Mouse (Mus musculus) CH12.LX (cell line): ENCODE measurements around the gene Thrsp. TPM values are rescaled to one million over a fixed set of nuclear protein-coding genes. Genes with fewer than 3 reads are reported as not detected.

ENCODE experiments used
- DNase-seq: peaks from one replicate; pipeline ENCODE4 v3.0.0-alpha.2; 2013; ENCODE audit errors: extremely low read depth
- H3K27ac ChIP-seq: 2 replicates; pipeline ENCODE4 v1.5.1; 2012; ENCODE audit warnings: low read depth, mild to moderate bottlenecking, control low read depth, moderate library complexity; ENCODE audit not compliant: insufficient read depth
- H3K27me3 ChIP-seq: replicated peaks from 2 replicates; pipeline ENCODE3; 2012; ENCODE audit warnings: inconsistent platforms
- H3K36me3 ChIP-seq, 2 experiments: replicated peaks in 1 of 2; 2 replicates each; pipeline versions ENCODE3 to v1.6.1; 2012; ENCODE audit warnings: inconsistent platforms in 1 of 2, low read length in 1 of 2, mild to moderate bottlenecking in 1 of 2, mixed read lengths in 1 of 2, moderate library complexity in 1 of 2; ENCODE audit not compliant: control insufficient read depth in 1 of 2, insufficient read depth in 1 of 2
- H3K4me1 ChIP-seq, 2 experiments: 2 replicates each; pipeline ENCODE4 v1.6.1; 2012; ENCODE audit warnings: inconsistent platforms in 1 of 2, moderate library complexity in 1 of 2; ENCODE audit not compliant: insufficient read depth in 2 of 2, control insufficient read depth in 1 of 2
- H3K4me2 ChIP-seq: 2 replicates; pipeline ENCODE4 v1.6.1; 2012; ENCODE audit warnings: low read depth, mild to moderate bottlenecking, control low read depth; ENCODE audit not compliant: poor library complexity, insufficient read depth, severe bottlenecking
- H3K4me3 ChIP-seq, 3 experiments: fragments of 150-350 bp in 1 of 3; sonication (generic) in 1 of 3; replicated peaks in 1 of 3; 2 replicates each; pipeline versions ENCODE3 to v1.5.1; 2011 to 2012; ENCODE audit warnings: low read depth in 2 of 3, low read length in 2 of 3, mild to moderate bottlenecking in 2 of 3, moderate library complexity in 2 of 3, control low read depth in 1 of 3, improper control_type of control experiment in 1 of 3, inconsistent platforms in 1 of 3, mixed read lengths in 1 of 3; ENCODE audit not compliant: poor library complexity in 1 of 3
- H3K79me2 ChIP-seq: replicated peaks from 2 replicates; pipeline ENCODE4 v1.6.1; 2012; ENCODE audit warnings: mild to moderate bottlenecking, moderate library complexity; ENCODE audit not compliant: control insufficient read depth, poor library complexity, insufficient read depth, severe bottlenecking; ENCODE audit errors: extremely low read depth
- H3K9ac ChIP-seq: 2 replicates; pipeline ENCODE4 v1.6.1; 2012; ENCODE audit warnings: low read depth, mild to moderate bottlenecking, control low read depth, moderate library complexity; ENCODE audit not compliant: insufficient read depth
- H3K9me3 ChIP-seq: replicated peaks from 2 replicates; pipeline ENCODE3; 2012; ENCODE audit warnings: low read length, inconsistent platforms, mixed read lengths
- BHLHE40 ChIP-seq: IDR thresholded peaks from 2 replicates; pipeline ENCODE4 v1.6.1; 2011; ENCODE audit warnings: mild to moderate bottlenecking, low read depth, low read length, improper control_type of control experiment
- ELF1 ChIP-seq: IDR thresholded peaks from 2 replicates; pipeline ENCODE4 v1.6.1; 2014; ENCODE audit warnings: low read depth, mild to moderate bottlenecking, inconsistent platforms, low read length, improper control_type of control experiment
- EP300 ChIP-seq: IDR thresholded peaks from 2 replicates; pipeline ENCODE4 v1.6.1; 2011; ENCODE audit warnings: low read length, improper control_type of control experiment
- GABPA ChIP-seq: IDR thresholded peaks from 2 replicates; pipeline ENCODE4 v1.6.1; 2012; ENCODE audit warnings: low read depth, low read length, improper control_type of control experiment, inconsistent platforms; ENCODE audit not compliant: insufficient replicate concordance
- HCFC1 ChIP-seq: IDR thresholded peaks from 2 replicates; pipeline ENCODE4 v1.6.1; 2012; ENCODE audit warnings: low read depth, mild to moderate bottlenecking, inconsistent platforms, low read length, improper control_type of control experiment
- IRF4 ChIP-seq: IDR thresholded peaks from 2 replicates; pipeline ENCODE4 v1.6.1; 2014; ENCODE audit warnings: low read depth, mild to moderate bottlenecking, inconsistent platforms, low read length, improper control_type of control experiment
- JUN ChIP-seq: IDR thresholded peaks from 2 replicates; pipeline ENCODE4 v1.6.1; 2011; ENCODE audit warnings: low read depth, mild to moderate bottlenecking, low read length, improper control_type of control experiment, moderate library complexity; ENCODE audit not compliant: insufficient read depth
- JUND ChIP-seq: conservative IDR thresholded peaks from 2 replicates; pipeline ENCODE4 v1.6.1; 2011; ENCODE audit warnings: low read depth, low read length, improper control_type of control experiment
- MEF2A ChIP-seq: IDR thresholded peaks from 2 replicates; pipeline ENCODE4 v1.6.1; 2014; ENCODE audit warnings: low read depth, mild to moderate bottlenecking, inconsistent platforms, low read length, improper control_type of control experiment, borderline replicate concordance
- MXI1 ChIP-seq: IDR thresholded peaks from 2 replicates; pipeline ENCODE4 v1.6.1; 2011; ENCODE audit warnings: mild to moderate bottlenecking, low read depth, low read length, improper control_type of control experiment
- NRF1 ChIP-seq: IDR thresholded peaks from 2 replicates; pipeline ENCODE4 v1.6.1; 2014; ENCODE audit warnings: low read depth, mild to moderate bottlenecking, inconsistent platforms, low read length, improper control_type of control experiment, moderate library complexity
- PAX5 ChIP-seq: IDR thresholded peaks from 2 replicates; pipeline ENCODE4 v1.6.1; 2012; ENCODE audit warnings: low read length, inconsistent platforms, mixed read lengths
- RAD21 ChIP-seq: IDR thresholded peaks from 2 replicates; pipeline ENCODE4 v1.6.1; 2011; ENCODE audit warnings: low read depth, mild to moderate bottlenecking, low read length, improper control_type of control experiment, moderate library complexity
- SIN3A ChIP-seq: IDR thresholded peaks from 2 replicates; pipeline ENCODE4 v1.6.1; 2012; ENCODE audit warnings: low read length, improper control_type of control experiment, inconsistent platforms
- SMC3 ChIP-seq: IDR thresholded peaks from 2 replicates; pipeline ENCODE4 v1.6.1; 2011; ENCODE audit warnings: low read depth, low read length, improper control_type of control experiment
- TCF12 ChIP-seq: IDR thresholded peaks from 2 replicates; pipeline ENCODE4 v1.6.1; 2014; ENCODE audit warnings: low read depth, mild to moderate bottlenecking, inconsistent platforms, low read length, improper control_type of control experiment
- UBTF ChIP-seq: IDR thresholded peaks from 2 replicates; pipeline ENCODE4 v1.6.1; 2012; ENCODE audit warnings: low read depth, mild to moderate bottlenecking, inconsistent platforms, low read length, improper control_type of control experiment, moderate library complexity
- USF1 ChIP-seq: IDR thresholded peaks from 2 replicates; pipeline ENCODE4 v1.6.1; 2014; ENCODE audit warnings: low read depth, mild to moderate bottlenecking, inconsistent platforms, low read length, improper control_type of control experiment
- ZC3H11A ChIP-seq: IDR thresholded peaks from 2 replicates; pipeline ENCODE4 v1.6.1; 2012; ENCODE audit warnings: low read depth, mild to moderate bottlenecking, inconsistent platforms, low read length, improper control_type of control experiment
- ZNF384 ChIP-seq: IDR thresholded peaks from 2 replicates; pipeline ENCODE4 v1.6.1; 2012; ENCODE audit warnings: low read depth, low read length, improper control_type of control experiment, inconsistent platforms
- dilution Hi-C: fragments of 300-500 bp; cut with MboI; formaldehyde crosslinking; loops from 2 replicates; pipeline ENCODE4 v1.14.3; 2020; ENCODE audit warnings: low sequenced_read_pairs; ENCODE audit not compliant: extremely low pct_unique_long_range_greater_than_20kb, extremely low pct_ligation_motif_present
- in situ Hi-C: fragments of 300-500 bp; cut with MboI; formaldehyde crosslinking; loops from 3 replicates; pipeline ENCODE4 v1.14.3; 2019; ENCODE audit warnings: low sequenced_read_pairs, low pct_ligation_motif_present, low pct_unique_long_range_greater_than_20kb, mixed read lengths
- polyA plus RNA-seq: library from polyadenylated mRNA; unstranded; fragments of >175 nt; gene quantifications from 2 replicates; pipeline ENCODE4 v1.2.1, GENCODE M21; 2012; ENCODE audit warnings: low read depth; ENCODE audit not compliant: insufficient read length
- total RNA-seq, 2 experiments: library from RNA; depleted of rRNA; stranded (reverse); fragments of 300-350 nt in 1 of 2; fragments of >200 nt in 1 of 2; gene quantifications; 2 replicates each; pipeline ENCODE4 v1.2.3; 2012 to 2014

The Thrsp gene
- total and polyA plus RNA-seq, 3 experiments: not detected

DNA sequence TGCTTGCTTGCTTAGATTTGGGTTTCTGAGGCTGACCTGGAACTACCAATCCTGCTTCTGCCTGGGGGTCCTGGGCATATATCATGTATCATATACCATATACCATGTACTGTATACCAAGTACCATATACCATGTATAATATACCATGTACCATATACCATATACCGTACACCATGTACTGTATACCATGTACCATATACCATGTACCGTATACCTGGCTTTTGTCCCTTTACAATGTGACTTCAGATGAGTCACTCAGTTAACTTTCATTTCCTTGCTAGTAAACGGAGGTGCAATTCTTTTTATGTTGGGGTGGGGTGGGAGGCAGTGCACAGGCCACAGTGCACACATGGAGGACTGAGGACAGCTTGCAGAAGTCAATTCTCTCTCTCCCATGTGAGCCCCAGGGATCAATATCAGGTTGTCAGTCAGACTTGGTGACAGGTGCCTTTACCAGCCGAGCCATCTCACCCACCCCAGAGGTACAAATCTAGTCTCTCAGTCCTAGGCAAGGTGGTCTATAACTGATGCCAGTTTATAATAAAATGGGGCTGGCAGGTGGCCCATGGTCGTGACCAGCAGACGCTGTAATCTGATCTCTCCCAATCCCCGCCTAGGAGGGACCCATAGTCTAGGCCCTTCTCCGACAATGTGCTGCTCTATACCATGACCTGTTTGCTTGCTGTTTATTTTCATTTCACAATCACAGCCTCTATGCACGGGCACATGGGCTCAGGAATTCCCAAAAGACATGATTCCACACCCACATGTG, 2.4 kb downstream of the Thrsp start:
- Histone ChIP-seq H3K4me2 (no peak overlapping the region), H3K4me3 (no peak overlapping the region), H3K9me3 (no peaks in the 10 kb centered on the region), H3K4me1 (no peaks in the 10 kb centered on the region), H3K9ac (no peak overlapping the region), H3K36me3 (peaks cover 5 to 32% of the 10 kb centered on the region in 2 experiments), H3K27me3 (no peaks in the 10 kb centered on the region), H3K79me2 (no peaks in the 10 kb centered on the region), H3K27ac (no peak overlapping the region)
- in situ Hi-C loops: no loop called here
- dilution Hi-C loops: no loop called here
- TF ChIP-seq EP300: no peak
- no peak for TF ChIP-seq JUN
- TF ChIP-seq MXI1: no peak
- no peak for TF ChIP-seq SMC3
- TF ChIP-seq ZC3H11A: no peak
- no peak for TF ChIP-seq ZNF384
- no peak for TF ChIP-seq JUND
- no peak for TF ChIP-seq HCFC1
- no peak for TF ChIP-seq TCF12
- no peak for TF ChIP-seq SIN3A
- no peak for TF ChIP-seq UBTF
- no peak for TF ChIP-seq ELF1
- TF ChIP-seq GABPA: no peak
- no peak for DNase-seq

- H3K4me3 ChIP-seq: no peak overlapping the region
- H3K36me3 ChIP-seq: peaks cover 11 to 39% of the 10 kb centered on the region in 2 experiments
- H3K4me2 ChIP-seq: no peak overlapping the region
- H3K79me2 ChIP-seq: no peaks in the 10 kb centered on the region
- H3K9ac ChIP-seq: no peak overlapping the region
- H3K4me1 ChIP-seq: no peaks in the 10 kb centered on the region
- in situ Hi-C loops: no loop called here
- DNase-seq: no peak
- no peak overlapping the region for H3K27ac ChIP-seq
- TF ChIP-seq NRF1 (no peak), BHLHE40 (no peak), PAX5 (no peak), IRF4 (no peak), MEF2A (no peak), RAD21 (no peak), USF1 (no peak)
- TF ChIP-seq, all 38 proteins: peak for 0
- H3K9me3 ChIP-seq: no peaks in the 10 kb centered on the region
- no peaks in the 10 kb centered on the region for H3K27me3 ChIP-seq
- dilution Hi-C loops: no loop called here
Measured at GRCm38 (mm10) chr7:97414426-97414825, 3.1 kb downstream of the Thrsp start.
